Mouse (Mus musculus): ENCODE results near the gene Wdr1.

GRCm38 (mm10) chr5:38488673-38489615 lies 74.1 kb downstream of the Wdr1 start:
- no peak for TF ChIP-seq CTCF (IDR thresholded peaks at IDR 0.05)
- TF ChIP-seq EP300 (IDR thresholded peaks at IDR 0.05), result no peak

Data from lung, postnatal 0 days (tissue).